Mouse (Mus musculus) midbrain, postnatal 0 days (tissue): ENCODE results near the gene Ap3b1. TPM values are rescaled to one million over a fixed set of nuclear protein-coding genes. Genes with fewer than 3 reads are reported as not detected.

Experiments used
- ATAC-seq: fragments of 200-750 bp; cut with Nextera tagmentation; 2 replicates; pipeline ENCODE4 v1.8.0; 2017; ENCODE audit warnings: moderate number of reproducible peaks, mild to moderate bottlenecking, moderate TSS enrichment, moderate library complexity; ENCODE audit not compliant: low FRiP score
- DNase-seq: peaks from one replicate; pipeline ENCODE4 v3.0.0-alpha.2; 2015; ENCODE audit warnings: low spot score
- H3K27ac ChIP-seq: fragments of 300-500 bp; sonication (generic); 2 replicates; pipeline ENCODE4 v1.5.1; 2014; ENCODE audit warnings: low read depth, mild to moderate bottlenecking, low read length, mixed read lengths
- H3K27me3 ChIP-seq: fragments of 300-500 bp; sonication (generic); 2 replicates; pipeline ENCODE4 v1.6.1; 2014; ENCODE audit warnings: low read length, control low read depth, mixed read lengths; ENCODE audit not compliant: insufficient read depth
- H3K36me3 ChIP-seq: fragments of 300-500 bp; sonication (generic); 2 replicates; pipeline ENCODE4 v1.6.1; 2014; ENCODE audit warnings: low read length, control low read depth, mixed read lengths; ENCODE audit not compliant: insufficient read depth
- H3K4me1 ChIP-seq: fragments of 300-500 bp; sonication (generic); 2 replicates; pipeline ENCODE4 v1.6.1; 2014; ENCODE audit warnings: mild to moderate bottlenecking, control low read depth, antibody characterized with exemption, low read length, mixed read lengths; ENCODE audit not compliant: insufficient read depth
- H3K4me2 ChIP-seq: fragments of 300-500 bp; sonication (generic); 2 replicates; pipeline ENCODE4 v1.6.1; 2014; ENCODE audit warnings: low read depth, mild to moderate bottlenecking, low read length, mixed read lengths; ENCODE audit not compliant: poor library complexity, severe bottlenecking
- H3K4me3 ChIP-seq: fragments of 300-500 bp; sonication (generic); 2 replicates; pipeline ENCODE4 v1.5.1; 2014; ENCODE audit warnings: low read depth, mild to moderate bottlenecking, low read length, moderate library complexity
- H3K9ac ChIP-seq: fragments of 300-500 bp; sonication (generic); replicated peaks from 2 replicates; pipeline ENCODE4 v1.6.1; 2014; ENCODE audit warnings: mild to moderate bottlenecking, low read length, moderate library complexity, mixed read lengths; ENCODE audit not compliant: poor library complexity, severe bottlenecking
- H3K9me3 ChIP-seq: fragments of 300-500 bp; sonication (generic); 2 replicates; pipeline ENCODE4 v1.6.1; 2016; ENCODE audit warnings: low read length, control low read depth
- CTCF ChIP-seq: IDR thresholded peaks from 2 replicates; pipeline ENCODE4 v1.5.1; 2016; ENCODE audit warnings: antibody characterized with exemption, mild to moderate bottlenecking
- WGBS: fragments of 180-500 bp; shearing (Covaris S2); extraction: QIAGEN DNeasy Blood & Tissue Kit; methylation state at CpG from one replicate; pipeline ENCODE4 v1.1.7; 2014; 5-methylcytosine and 5-hydroxymethylcytosine counted together
- polyA plus RNA-seq: library from polyadenylated mRNA; unstranded; fragments of >200 nt; fragmentation: Nextera tagmentation; extraction: Ambion mirVana; gene quantifications from 2 replicates; pipeline ENCODE4 v1.2.1, GENCODE M21; 2015
- total RNA-seq: library from RNA; depleted of rRNA; stranded (reverse); fragments of >200 nt; gene quantifications from 2 replicates; pipeline ENCODE4 v1.2.3, GENCODE M21; 2014

Gene Ap3b1
- total and polyA plus RNA-seq, 2 experiments from 2014 or later = 21.1 to 21.5 TPM

GRCm38 (mm10) chr13:94381427-94381826 is 22.7 kb downstream of the Ap3b1 start:
- DNase-seq (no peak), ATAC-seq (no peak)
- TF ChIP-seq CTCF = no peak
- no peaks in the 10 kb centered on the region for H3K4me1 ChIP-seq
- H3K27ac ChIP-seq = no peak overlapping the region
- no peak overlapping the region for H3K4me3 ChIP-seq
- no peak overlapping the region for H3K9ac ChIP-seq
- H3K27me3 ChIP-seq = no peaks in the 10 kb centered on the region
- H3K36me3 ChIP-seq = no peaks in the 10 kb centered on the region
- no peaks in the 10 kb centered on the region for H3K9me3 ChIP-seq
- 83% methylated on average over 4 of the region's 4 CpGs for WGBS
- H3K4me2 ChIP-seq = no peak overlapping the region

DNA sequence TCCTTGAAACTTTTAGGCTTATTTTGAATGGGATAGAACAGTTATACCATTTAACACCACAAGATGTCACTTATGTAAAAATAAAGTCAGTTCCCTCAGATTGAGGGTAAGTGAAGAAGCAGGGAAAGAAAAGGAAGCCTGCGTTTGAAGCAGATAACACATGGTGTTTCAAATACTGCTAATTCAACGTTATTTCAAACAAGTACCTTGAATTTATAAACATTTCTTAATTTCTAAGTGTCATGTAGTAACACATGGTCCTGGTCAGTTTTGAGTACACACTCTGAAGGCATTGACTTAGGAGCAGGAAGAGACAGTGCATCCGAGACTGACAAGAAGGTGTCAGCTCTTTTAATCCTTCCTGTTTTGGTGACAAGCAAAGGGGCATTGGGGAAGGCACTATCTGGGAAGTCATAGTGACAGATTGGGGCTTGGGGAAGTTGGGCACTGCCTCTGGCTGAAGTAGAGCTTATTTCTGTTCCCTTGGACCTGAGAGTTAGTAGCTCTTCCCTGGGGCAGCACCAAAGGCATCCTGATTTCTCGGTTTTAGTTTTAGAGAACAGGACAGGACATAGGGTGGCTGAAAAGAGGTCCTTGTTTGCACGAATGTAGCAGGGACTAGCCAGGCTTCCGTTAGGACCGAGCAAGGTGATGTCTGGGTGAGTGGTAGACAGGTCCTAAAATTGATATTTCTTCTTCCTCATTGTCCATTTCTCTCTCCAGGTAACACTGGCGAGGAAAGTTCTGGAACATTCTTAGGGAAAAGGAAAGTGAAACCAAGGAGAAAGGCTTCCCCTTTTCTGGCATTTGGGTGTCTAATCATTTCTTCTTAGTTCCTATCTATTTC is 23.3 kb downstream of the Ap3b1 start:
- 63% methylated on average over 8 of the region's 8 CpGs for WGBS
- H3K36me3 ChIP-seq = no peaks in the 10 kb centered on the region
- no peak for ATAC-seq

GRCm38 (mm10) chr13:94384931-94385570 is 26.3 kb downstream of the Ap3b1 start:
- Histone ChIP-seq H3K9me3 (no peaks in the 10 kb centered on the region), H3K27me3 (no peaks in the 10 kb centered on the region), H3K4me2 (no peak overlapping the region), H3K9ac (no peak overlapping the region), H3K27ac (no peak overlapping the region), H3K4me1 (no peaks in the 10 kb centered on the region), H3K4me3 (no peak overlapping the region), H3K36me3 (no peaks in the 10 kb centered on the region)
- ATAC-seq (no peak), DNase-seq (no peak)
- 56% methylated on average over 3 of the region's 3 CpGs for WGBS
- TF ChIP-seq CTCF = no peak

More for the DNA sequence above, 23.3 kb downstream of the Ap3b1 start:
- Histone ChIP-seq H3K27me3 (no peaks in the 10 kb centered on the region), H3K9ac (no peak overlapping the region), H3K4me1 (no peaks in the 10 kb centered on the region), H3K4me3 (no peak overlapping the region), H3K9me3 (no peaks in the 10 kb centered on the region), H3K27ac (no peak overlapping the region), H3K4me2 (no peak overlapping the region)
- peak; percentile 62 for DNase-seq
- TF ChIP-seq CTCF = peak; percentile 79

DNA sequence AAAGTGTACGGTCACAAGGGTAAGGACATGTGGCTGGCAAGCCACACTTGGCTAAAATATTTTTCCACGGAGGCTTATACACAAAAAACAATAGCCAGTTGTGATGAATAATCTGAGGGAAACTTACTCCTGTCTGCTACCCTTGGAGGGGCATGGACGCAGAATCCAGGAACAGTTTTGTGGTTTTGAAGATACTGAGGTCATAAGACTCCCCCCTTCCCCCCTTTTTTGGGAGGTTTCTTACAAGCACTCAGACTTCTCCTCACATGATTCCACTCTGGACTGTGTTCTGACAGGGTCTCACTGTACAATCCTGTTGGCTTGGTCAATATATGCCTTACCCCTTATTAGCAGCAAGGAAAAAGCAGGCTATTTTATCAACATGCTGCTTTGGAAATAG is 29.8 kb downstream of the Ap3b1 start:
- WGBS = 84% methylated on average over 3 of the region's 3 CpGs
- Histone ChIP-seq H3K36me3 (peaks cover 7% of the 10 kb centered on the region; the same call in 1 of the 2 replicates), H3K9me3 (no peaks in the 10 kb centered on the region), H3K27ac (no peak overlapping the region), H3K4me2 (no peak overlapping the region), H3K9ac (no peak overlapping the region), H3K4me1 (no peaks in the 10 kb centered on the region), H3K4me3 (no peak overlapping the region), H3K27me3 (no peaks in the 10 kb centered on the region)
- ATAC-seq = no peak
- TF ChIP-seq CTCF = no peak
- DNase-seq = no peak

DNA sequence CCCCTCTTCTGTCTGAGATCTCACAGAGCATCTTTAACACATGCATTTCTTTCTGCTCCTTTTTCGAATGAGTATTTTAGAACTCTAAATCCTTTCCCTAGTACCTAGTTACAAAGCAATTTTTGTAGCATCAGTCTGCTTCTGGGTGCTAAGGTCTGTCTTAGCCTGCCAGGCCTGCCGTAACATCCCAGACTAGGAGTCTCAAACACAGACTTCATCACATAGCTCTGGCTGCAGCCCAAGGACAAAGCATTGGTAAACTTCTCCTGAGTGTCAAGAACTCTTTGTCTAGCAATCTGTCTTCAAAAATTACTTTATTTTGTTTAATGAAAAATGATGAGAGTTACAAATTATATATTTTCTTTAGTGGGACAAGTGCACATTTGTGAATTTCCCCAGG is 30.8 kb downstream of the Ap3b1 start:
- 78% methylated on average over 2 of the region's 2 CpGs for WGBS
- Histone ChIP-seq H3K4me3 (no peak overlapping the region), H3K4me1 (no peaks in the 10 kb centered on the region), H3K27ac (no peak overlapping the region), H3K4me2 (no peak overlapping the region), H3K9ac (no peak overlapping the region), H3K9me3 (no peaks in the 10 kb centered on the region), H3K36me3 (peaks cover 7% of the 10 kb centered on the region; the same call in 1 of the 2 replicates), H3K27me3 (no peaks in the 10 kb centered on the region)
- DNase-seq (no peak), ATAC-seq (no peak)
- no peak for TF ChIP-seq CTCF

- no peak overlapping the region for H3K4me2 ChIP-seq
- peaks cover 7% of the 10 kb centered on the region; the same call in 1 of the 2 replicates for H3K36me3 ChIP-seq
- H3K27ac ChIP-seq = no peak overlapping the region
- no peak for TF ChIP-seq CTCF
- no peak overlapping the region for H3K4me3 ChIP-seq
- no peak for ATAC-seq
- no peak for DNase-seq
- 92% methylated on average over 5 of the region's 5 CpGs for WGBS
- no peak overlapping the region for H3K9ac ChIP-seq
- H3K9me3 ChIP-seq = no peaks in the 10 kb centered on the region
- no peaks in the 10 kb centered on the region for H3K27me3 ChIP-seq
- H3K4me1 ChIP-seq = no peaks in the 10 kb centered on the region
These were observed 33.5 kb downstream of the Ap3b1 start for GRCm38 (mm10) chr13:94392282-94392681.
